Mouse (Mus musculus) neural tube, embryonic 14.5 days (tissue): ENCODE data around the gene Mylip. TPM values are rescaled to one million over a fixed set of nuclear protein-coding genes. Genes with fewer than 3 reads are reported as not detected.

ENCODE experiments used
- ATAC-seq: fragments of 200-750 bp; cut with Nextera tagmentation; 2 replicates; pipeline ENCODE4 v1.8.0; 2017; ENCODE audit warnings: low read depth, mild to moderate bottlenecking, moderate TSS enrichment, moderate library complexity
- H3K27ac ChIP-seq: fragments of 300-500 bp; sonication (generic); 2 replicates; pipeline ENCODE4 v1.5.1; 2014; ENCODE audit warnings: low read depth, mild to moderate bottlenecking, control low read depth, low read length, moderate library complexity, mixed read lengths
- H3K27me3 ChIP-seq: fragments of 300-500 bp; sonication (generic); 2 replicates; pipeline ENCODE4 v1.6.1; 2014; ENCODE audit warnings: low read length; ENCODE audit not compliant: control insufficient read depth, insufficient read depth
- H3K36me3 ChIP-seq: fragments of 300-500 bp; sonication (generic); 2 replicates; pipeline ENCODE4 v1.6.1; 2014; ENCODE audit warnings: low read length, mixed read lengths; ENCODE audit not compliant: control insufficient read depth, insufficient read depth
- H3K4me1 ChIP-seq: fragments of 300-500 bp; sonication (generic); 2 replicates; pipeline ENCODE4 v1.6.1; 2014; ENCODE audit warnings: low read length; ENCODE audit not compliant: control insufficient read depth, insufficient read depth
- H3K4me2 ChIP-seq: fragments of 300-500 bp; sonication (generic); 2 replicates; pipeline ENCODE4 v1.6.1; 2014; ENCODE audit warnings: mild to moderate bottlenecking, low read depth, low read length, control low read depth
- H3K4me3 ChIP-seq: fragments of 300-500 bp; sonication (generic); 2 replicates; pipeline ENCODE4 v1.5.1; 2014; ENCODE audit warnings: low read depth, low read length, control low read depth, mixed read lengths
- H3K9ac ChIP-seq: fragments of 300-500 bp; sonication (generic); replicated peaks from 2 replicates; pipeline ENCODE4 v1.6.1; 2014; ENCODE audit warnings: low read depth, mild to moderate bottlenecking, control low read depth, low read length, mixed read lengths
- H3K9me3 ChIP-seq: fragments of 300-500 bp; sonication (generic); 2 replicates; pipeline ENCODE4 v1.6.1; 2016; ENCODE audit warnings: low read length; ENCODE audit not compliant: control insufficient read depth
- WGBS: fragments of 180-500 bp; shearing (Covaris S2); extraction: QIAGEN DNeasy Blood & Tissue Kit; methylation state at CpG from one replicate; pipeline ENCODE4 v1.1.7; 2014; 5-methylcytosine and 5-hydroxymethylcytosine counted together
- polyA plus RNA-seq: library from polyadenylated mRNA; unstranded; fragments of >200 nt; fragmentation: Nextera tagmentation; extraction: Ambion mirVana; gene quantifications from 2 replicates; pipeline ENCODE4 v1.2.1, GENCODE M21; 2014

The Mylip gene
- polyA plus RNA-seq, 1 experiment from 2014 or later: 4.4 TPM

DNA sequence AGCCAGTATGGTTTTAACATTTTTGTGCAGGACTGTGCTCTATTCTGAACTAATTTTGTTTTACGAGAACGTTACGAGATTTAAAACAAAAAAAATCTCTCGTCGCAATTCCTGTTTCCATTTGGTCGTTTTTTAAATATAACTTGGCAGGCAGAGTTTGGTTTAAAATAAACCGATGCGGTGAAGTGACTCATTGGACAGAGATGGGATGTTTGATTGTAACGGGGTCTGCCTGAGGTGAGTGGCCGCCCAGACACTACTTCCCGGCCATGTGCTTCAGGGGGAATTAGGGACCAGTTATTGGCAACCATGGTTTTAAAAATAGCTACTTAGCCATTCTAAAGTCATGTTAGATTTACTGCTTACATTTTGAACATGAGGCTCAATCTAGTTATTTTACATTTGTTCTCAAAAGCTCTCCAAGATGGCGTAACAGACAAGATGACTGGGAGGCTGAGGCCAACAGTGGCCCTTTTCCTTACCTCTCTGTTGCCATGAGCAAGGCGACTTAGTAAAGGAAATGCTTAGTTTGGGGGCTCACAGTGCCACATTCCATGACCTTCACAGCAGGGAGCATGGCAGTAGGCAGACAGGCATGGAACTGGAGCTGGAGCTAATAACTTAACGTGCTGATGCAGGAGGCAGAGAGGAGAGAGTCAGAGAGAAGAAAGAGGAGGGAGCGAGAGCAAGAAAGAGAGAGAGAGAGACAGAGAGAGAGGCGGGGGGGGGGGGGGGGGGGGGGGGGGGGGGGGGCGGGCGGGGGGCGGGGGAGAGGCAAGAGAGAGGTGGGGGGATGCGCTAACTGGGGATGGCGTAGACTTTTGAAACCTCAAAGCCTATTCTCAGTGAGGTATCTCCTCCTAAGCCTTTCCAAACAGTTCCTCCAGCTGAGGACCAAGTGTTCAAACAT lies 8.6 kb downstream of the Mylip start:
- Histone ChIP-seq H3K4me3 (no peak overlapping the region), H3K27me3 (no peaks in the 10 kb centered on the region), H3K9ac (no peak overlapping the region), H3K9me3 (no peaks in the 10 kb centered on the region), H3K4me1 (no peaks in the 10 kb centered on the region), H3K27ac (no peak overlapping the region), H3K4me2 (no peak overlapping the region), H3K36me3 (no peaks in the 10 kb centered on the region)
- ATAC-seq: no peak
- WGBS: 77% methylated on average over 15 of the region's 21 CpGs

DNA sequence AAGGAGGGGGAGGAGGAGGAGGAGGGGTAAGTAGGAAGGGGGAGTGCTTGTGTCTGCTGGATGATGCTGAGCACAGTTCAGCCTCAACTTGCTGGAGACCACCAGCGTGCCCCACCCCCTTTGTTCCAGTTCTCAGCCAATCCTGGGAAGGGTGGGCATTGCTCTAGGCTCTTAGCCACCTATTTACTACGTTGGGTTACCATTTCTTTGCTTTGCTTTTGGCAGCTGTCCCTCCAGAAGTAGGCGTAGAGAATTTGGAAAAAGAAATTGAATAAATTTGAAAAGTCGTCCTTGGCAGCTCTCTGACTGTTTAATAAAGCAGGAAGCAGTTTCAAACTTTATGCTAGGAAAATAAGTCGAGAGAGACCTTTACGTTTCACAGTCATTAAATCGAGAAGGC lies 11.2 kb downstream of the Mylip start:
- ATAC-seq: no peak

DNA sequence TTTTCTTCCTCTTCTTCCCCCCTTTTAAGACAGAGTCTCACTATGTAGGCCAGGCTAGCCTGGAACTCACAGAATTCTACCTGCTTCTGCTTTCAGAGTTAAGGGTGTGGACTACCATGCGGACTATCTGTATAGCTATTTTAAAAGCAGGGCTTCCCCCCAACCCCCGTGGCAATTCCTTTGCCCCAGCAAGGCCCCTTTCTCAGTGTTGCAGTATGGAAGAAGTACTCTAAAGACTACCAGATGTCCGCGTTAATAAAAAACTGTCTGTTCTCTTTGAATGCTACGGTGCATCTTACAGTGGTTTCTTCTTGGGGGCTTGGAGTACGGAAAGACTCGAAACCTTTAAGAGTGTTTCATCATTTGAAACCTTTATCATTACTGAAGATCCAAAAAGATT lies 12.3 kb downstream of the Mylip start:
- ATAC-seq: no peak

More for the DNA sequence above, 11.2 kb downstream of the Mylip start:
- Histone ChIP-seq H3K9me3 (no peaks in the 10 kb centered on the region), H3K9ac (no peak overlapping the region), H3K4me2 (no peak overlapping the region), H3K27ac (no peak overlapping the region), H3K27me3 (no peaks in the 10 kb centered on the region), H3K4me3 (no peak overlapping the region), H3K36me3 (no peaks in the 10 kb centered on the region), H3K4me1 (no peaks in the 10 kb centered on the region)
- WGBS: 73% methylated on average over 7 of the region's 7 CpGs

DNA sequence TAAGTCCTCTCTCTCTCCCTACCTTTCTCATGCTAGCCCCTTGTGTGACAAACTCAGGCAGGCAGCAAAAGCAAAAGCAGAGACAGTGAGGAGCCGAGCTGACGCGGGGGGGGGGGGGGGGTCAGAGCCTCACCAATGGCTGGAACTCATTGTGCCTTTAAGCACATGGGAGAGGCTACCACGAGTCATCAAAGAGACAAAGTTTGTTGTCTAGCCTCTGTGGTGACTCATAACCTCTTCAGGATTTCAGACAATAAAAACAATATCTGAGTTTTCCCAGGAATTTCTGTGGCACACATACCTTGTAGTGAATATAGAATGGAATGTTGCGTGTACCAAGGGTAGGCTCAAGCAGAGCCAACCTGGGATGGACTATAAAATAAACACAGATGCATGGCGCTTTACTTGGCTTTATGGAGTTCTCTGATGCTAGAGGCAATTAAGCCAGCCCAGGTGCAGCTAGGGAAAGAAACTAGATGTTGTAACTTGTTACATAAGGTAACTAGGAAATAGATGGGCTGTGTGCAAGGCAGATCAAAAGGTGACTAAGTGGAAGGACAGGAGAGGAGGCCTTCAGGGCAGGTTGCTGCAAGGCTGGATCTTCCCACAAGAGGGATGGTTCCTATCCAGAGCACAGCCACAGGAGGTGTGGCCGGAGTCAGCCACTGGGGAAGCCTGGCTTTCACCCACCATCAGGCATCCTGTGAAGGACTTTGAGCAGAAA lies 12.9 kb downstream of the Mylip start:
- no peaks in the 10 kb centered on the region for H3K27me3 ChIP-seq
- ATAC-seq: no peak
- H3K36me3 ChIP-seq: peaks cover 9% of the 10 kb centered on the region; the same call in 1 of the 2 replicates
- H3K4me1 ChIP-seq: no peaks in the 10 kb centered on the region
- no peak overlapping the region for H3K27ac ChIP-seq
- no peak overlapping the region for H3K4me3 ChIP-seq
- H3K9me3 ChIP-seq: no peaks in the 10 kb centered on the region
- H3K4me2 ChIP-seq: no peak overlapping the region
- 80% methylated on average over 6 of the region's 7 CpGs for whole genome bisulfite sequencing
- H3K9ac ChIP-seq: no peak overlapping the region

More for the DNA sequence above, 12.3 kb downstream of the Mylip start:
- no peak overlapping the region for H3K9ac ChIP-seq
- no peaks in the 10 kb centered on the region for H3K4me1 ChIP-seq
- H3K27ac ChIP-seq: no peak overlapping the region
- H3K9me3 ChIP-seq: no peaks in the 10 kb centered on the region
- peaks cover 7% of the 10 kb centered on the region; the same call in 1 of the 2 replicates for H3K36me3 ChIP-seq
- H3K4me3 ChIP-seq: no peak overlapping the region
- 81% methylated on average over 7 of the region's 7 CpGs for WGBS
- H3K4me2 ChIP-seq: no peak overlapping the region
- H3K27me3 ChIP-seq: no peaks in the 10 kb centered on the region

DNA sequence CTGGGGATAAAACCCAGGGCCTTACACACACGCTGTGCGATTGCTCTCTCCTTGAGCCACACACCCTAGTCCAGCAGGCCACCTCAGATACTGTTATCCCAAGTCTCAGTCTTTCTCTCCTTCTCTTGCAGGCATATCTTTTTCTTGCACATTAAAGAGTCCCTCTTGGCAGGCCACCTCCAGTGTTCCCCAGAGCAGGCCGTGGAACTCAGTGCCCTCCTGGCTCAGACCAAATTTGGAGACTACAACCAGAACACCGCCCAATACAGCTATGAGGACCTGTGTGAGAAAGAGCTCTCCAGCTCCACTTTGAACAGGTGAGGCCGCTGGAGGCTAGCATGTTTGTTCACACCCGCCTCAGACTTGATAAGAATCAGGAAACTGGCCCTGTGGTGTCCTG lies 14.7 kb downstream of the Mylip start:
- Histone ChIP-seq H3K4me2 (no peak overlapping the region), H3K27ac (no peak overlapping the region), H3K27me3 (no peaks in the 10 kb centered on the region), H3K36me3 (peaks cover 13% of the 10 kb centered on the region; the same call in 1 of the 2 replicates), H3K4me3 (no peak overlapping the region), H3K9ac (no peak overlapping the region), H3K9me3 (no peaks in the 10 kb centered on the region), H3K4me1 (no peaks in the 10 kb centered on the region)
- 97% methylated on average over 6 of the region's 6 CpGs for WGBS
- ATAC-seq: no peak

DNA sequence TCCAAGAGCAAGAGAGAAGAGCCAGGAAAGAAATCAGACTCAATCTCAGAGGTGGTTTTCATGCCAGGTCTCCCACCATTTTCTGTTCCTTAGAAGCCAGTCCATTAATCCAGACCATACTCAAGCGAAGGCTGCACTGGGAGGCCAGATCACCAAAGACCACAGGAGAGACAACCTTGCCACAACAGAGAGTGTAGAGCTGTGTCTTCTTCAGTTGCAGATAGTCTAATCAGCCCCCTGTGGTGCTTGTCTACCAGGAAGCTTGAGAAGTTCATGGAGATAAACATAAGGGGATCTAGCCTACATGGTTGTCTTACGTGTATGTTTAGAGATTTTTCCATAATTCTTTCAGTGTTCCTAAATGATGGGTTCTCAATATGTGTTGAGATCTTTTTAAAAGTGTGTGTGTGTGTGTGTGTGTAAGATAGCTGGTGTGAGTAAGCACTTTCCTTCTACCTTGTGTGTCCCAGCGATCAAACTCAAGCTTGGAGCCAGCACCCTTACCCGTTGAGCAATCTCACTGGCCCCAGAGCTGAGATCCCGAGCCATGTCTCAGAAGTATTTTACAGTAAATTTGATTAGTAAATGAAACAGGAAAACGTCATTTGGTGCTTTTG lies 15.8 kb downstream of the Mylip start:
- no peaks in the 10 kb centered on the region for H3K4me1 ChIP-seq
- H3K36me3 ChIP-seq: peaks cover 14% of the 10 kb centered on the region; the same call in 1 of the 2 replicates
- 96% methylated on average over 6 of the region's 6 CpGs for WGBS
- H3K9ac ChIP-seq: no peak overlapping the region
- H3K4me2 ChIP-seq: no peak overlapping the region
- no peak overlapping the region for H3K4me3 ChIP-seq
- no peak for ATAC-seq
- no peak overlapping the region for H3K27ac ChIP-seq
- H3K27me3 ChIP-seq: no peaks in the 10 kb centered on the region
- no peaks in the 10 kb centered on the region for H3K9me3 ChIP-seq

DNA sequence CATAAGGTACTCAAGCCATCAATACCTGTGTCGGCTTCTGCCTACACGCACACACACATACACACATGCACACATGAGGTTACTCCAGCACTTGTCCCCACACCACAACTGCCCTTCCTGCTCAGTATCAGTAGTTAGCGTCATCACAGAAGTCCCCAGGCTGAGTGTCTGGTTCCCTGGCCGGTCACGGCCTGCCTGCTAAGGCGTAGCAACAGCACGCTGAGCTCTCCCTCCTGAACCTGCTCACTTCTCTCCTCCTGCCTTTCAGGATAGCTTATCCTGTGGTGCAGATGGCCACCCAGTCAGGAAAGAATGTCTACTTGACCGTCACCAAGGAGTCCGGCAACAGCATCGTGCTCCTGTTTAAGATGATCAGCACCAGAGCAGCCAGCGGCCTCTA lies 16.7 kb downstream of the Mylip start:
- peaks cover 18% of the 10 kb centered on the region; the same call in 1 of the 2 replicates for H3K36me3 ChIP-seq
- no peak for ATAC-seq
- no peaks in the 10 kb centered on the region for H3K4me1 ChIP-seq

DNA sequence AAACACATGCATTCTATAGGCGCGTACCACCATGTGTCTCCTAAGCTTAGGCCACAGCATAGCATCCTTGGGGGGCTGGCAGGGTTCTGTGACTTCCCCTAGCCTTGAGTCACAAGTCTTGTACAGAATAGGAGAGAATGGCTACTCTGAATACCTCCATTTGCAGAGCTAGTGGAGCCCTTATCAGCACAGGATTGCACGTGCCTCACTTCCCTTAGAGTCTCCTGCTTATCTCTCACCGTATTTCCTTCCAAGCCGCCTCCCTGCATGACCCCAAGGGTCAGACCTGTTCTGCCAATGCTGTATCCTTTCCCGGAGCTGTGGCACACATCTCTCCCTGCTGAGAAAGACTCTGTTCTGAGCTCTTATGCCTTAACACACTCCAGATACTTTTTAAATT lies 17.2 kb downstream of the Mylip start:
- no peak for ATAC-seq
- Histone ChIP-seq H3K4me2 (no peak overlapping the region), H3K27me3 (no peaks in the 10 kb centered on the region), H3K4me3 (no peak overlapping the region), H3K9ac (no peak overlapping the region), H3K9me3 (no peaks in the 10 kb centered on the region), H3K27ac (no peak overlapping the region), H3K4me1 (no peaks in the 10 kb centered on the region), H3K36me3 (peaks cover 18% of the 10 kb centered on the region; the same call in 1 of the 2 replicates)
- 84% methylated on average over 6 of the region's 6 CpGs for WGBS

More for the DNA sequence above, 16.7 kb downstream of the Mylip start:
- H3K4me2 ChIP-seq: no peak overlapping the region
- H3K9me3 ChIP-seq: no peaks in the 10 kb centered on the region
- WGBS: 97% methylated on average over 11 of the region's 11 CpGs
- H3K4me3 ChIP-seq: no peak overlapping the region
- H3K27me3 ChIP-seq: no peaks in the 10 kb centered on the region
- no peak overlapping the region for H3K9ac ChIP-seq
- no peak overlapping the region for H3K27ac ChIP-seq
